Mouse (Mus musculus) brain, embryonic 14.5 days (tissue): ENCODE results near the gene Tysnd1.

Experiments used
- CTCF ChIP-seq: fragments of 200-500 bp; IDR thresholded peaks from 2 replicates; pipeline ENCODE4 v1.5.1; 2012; ENCODE audit warnings: inconsistent platforms, mild to moderate bottlenecking, moderate library complexity, borderline replicate concordance; ENCODE audit not compliant: insufficient read depth, insufficient read length; ENCODE audit errors: extremely low read depth
- POLR2A ChIP-seq: fragments of 200-500 bp; IDR thresholded peaks from 2 replicates; pipeline ENCODE4 v1.6.1; 2012; ENCODE audit warnings: mild to moderate bottlenecking, inconsistent platforms, borderline replicate concordance; ENCODE audit not compliant: poor library complexity, insufficient read depth, insufficient read length, severe bottlenecking; ENCODE audit errors: extremely low read depth

- peak; percentile 90 for TF ChIP-seq POLR2A
- TF ChIP-seq CTCF: no peak
Observed at GRCm38 (mm10) chr10:61680015-61680913, 15.1 kb upstream of the Tysnd1 start, which contains the start of gene Sar1a.
